Mouse (Mus musculus) urinary bladder, postnatal 10 days (tissue): ENCODE data around the gene Magi1.
"Not testable (repeated sequence)": the region's sequence is repeated elsewhere in the genome, so short reads cannot be mapped to it uniquely, and the experiment has no call there.

Experiments
- DNase-seq: peaks from one replicate; pipeline ENCODE4 v3.0.0; 2022; ENCODE audit warnings: low spot score

Gene Magi1

DNA sequence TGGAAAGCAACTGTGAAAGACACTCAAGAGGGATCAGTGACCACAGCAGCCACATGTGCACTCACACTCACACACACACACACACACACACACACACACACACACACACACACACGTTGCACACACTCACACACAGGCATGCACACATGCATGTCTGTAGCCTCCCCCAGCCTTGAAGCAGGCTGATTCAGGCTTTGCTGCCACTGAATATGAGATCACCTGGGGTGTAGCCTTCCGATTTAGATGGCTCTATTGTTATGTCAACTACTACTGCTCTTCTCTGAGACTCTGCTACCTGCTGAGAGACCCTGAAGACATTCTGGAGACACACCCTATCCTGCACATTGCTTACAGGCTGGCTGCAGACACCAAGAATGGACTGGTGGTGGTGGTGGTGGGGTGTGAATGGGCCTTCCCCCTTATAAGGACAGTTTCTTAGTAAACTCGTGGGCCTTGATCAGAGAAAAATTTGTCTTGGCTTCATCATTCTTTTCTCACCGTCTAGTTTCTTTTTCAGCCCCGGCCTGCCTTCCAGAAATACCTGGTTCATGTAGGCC is 653.9 kb downstream of the Magi1 start:
- not testable (repeated sequence) for DNase-seq

DNA sequence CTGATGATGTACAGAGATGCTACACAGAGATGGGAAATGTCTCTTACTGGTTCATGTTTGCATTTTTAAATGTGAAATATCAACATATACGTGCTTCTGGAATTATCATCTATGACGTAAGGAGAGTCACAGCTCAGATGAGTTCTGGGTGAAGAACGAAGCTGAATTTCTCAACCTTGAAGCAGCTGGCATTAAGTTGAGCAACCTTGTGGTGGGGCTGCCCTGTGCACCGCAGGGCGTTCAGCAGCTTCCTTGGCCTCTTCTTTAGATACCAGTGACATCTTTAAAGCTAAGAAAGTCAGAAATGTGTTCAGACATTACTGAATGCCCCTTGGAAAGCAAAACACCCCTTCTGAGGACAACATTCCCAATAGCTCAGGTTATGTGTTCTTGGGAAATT is 656.5 kb downstream of the Magi1 start:
- DNase-seq: no peak
